ENCODE assay signal across 29 mouse cellular contexts in the genomic region with DNA sequence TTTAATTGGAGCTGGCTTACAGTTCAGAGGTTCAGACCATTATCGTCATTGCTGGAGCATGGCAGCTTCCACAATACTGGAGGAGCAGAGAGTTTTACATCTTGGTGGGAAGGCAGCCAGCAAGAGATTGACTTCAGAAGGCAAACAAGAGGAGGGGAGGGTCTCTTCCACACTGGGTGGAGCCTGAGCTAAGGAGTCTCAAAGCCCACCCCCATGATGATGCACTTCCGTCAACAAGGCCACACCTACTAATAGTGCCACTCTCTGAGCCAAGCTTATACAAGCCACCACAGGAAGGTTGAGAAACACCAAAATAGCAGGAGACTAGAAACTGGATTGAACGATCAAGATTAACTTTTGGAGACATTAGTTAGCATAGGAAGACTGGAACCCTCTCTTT. TPM values are rescaled to one million over a fixed set of nuclear protein-coding genes. Genes with fewer than 3 reads are reported as not detected.
"Had no signal": no experiment of that assay in that cellular context is flagged by ENCODE, and none has a peak within 500 bp of the region (broad histone marks: within the 10 kb centered on the region; RNA-seq: fewer than 3 reads in every experiment).

No protein-coding gene starts in this region.

- H3K4me3 ChIP-seq: left cerebral cortex, adult 2 months; limb, embryonic 13.5 days; liver, embryonic 12.5 days; liver, embryonic 15.5 days; lung, embryonic 15.5 days; megakaryocyte, embryonic 14.5 days; midbrain, embryonic 10.5 days; midbrain, embryonic 13.5 days; neural tube, embryonic 12.5 days had no signal

- H3K27me3 ChIP-seq: limb, embryonic 13.5 days; lung, embryonic 15.5 days; midbrain, embryonic 13.5 days; neural tube, embryonic 12.5 days had no signal

- H3K27ac ChIP-seq: left cerebral cortex, adult 2 months; limb, embryonic 13.5 days; liver, embryonic 12.5 days; liver, embryonic 15.5 days; lung, embryonic 15.5 days; midbrain, embryonic 10.5 days; neural tube, embryonic 12.5 days; stomach, postnatal 0 days had no signal

- DNase-seq: kidney, adult 2 months; kidney, postnatal 10 days; kidney, postnatal 36 days; layer of hippocampus, postnatal 36 days; liver; lung, adult 18-20 months; lung, postnatal 10 days; lung, postnatal 36 days; thymus, postnatal 25 days had no signal

- H3K36me3 ChIP-seq: limb, embryonic 13.5 days; liver, embryonic 12.5 days; liver, embryonic 15.5 days; lung, embryonic 15.5 days; midbrain, embryonic 10.5 days; midbrain, embryonic 13.5 days; neural tube, embryonic 12.5 days had no signal

- H3K4me2 ChIP-seq: limb, embryonic 13.5 days; liver, embryonic 12.5 days; liver, embryonic 15.5 days; lung, embryonic 15.5 days had no signal

- H3K9me3 ChIP-seq: limb, embryonic 13.5 days; liver, embryonic 12.5 days; liver, embryonic 15.5 days; lung, embryonic 15.5 days; megakaryocyte, embryonic 14.5 days; midbrain, embryonic 10.5 days; midbrain, embryonic 13.5 days; neural tube, embryonic 12.5 days had no signal

- H3K4me1 ChIP-seq: liver, embryonic 12.5 days; megakaryocyte, embryonic 14.5 days had no signal

- H3K9ac ChIP-seq: limb, embryonic 13.5 days; liver, embryonic 12.5 days; liver, embryonic 15.5 days; lung, embryonic 15.5 days; midbrain, embryonic 13.5 days; neural tube, embryonic 12.5 days had no signal

- ATAC-seq: liver, embryonic 12.5 days; midbrain, embryonic 13.5 days; midbrain, embryonic 16.5 days had no signal

RNA-seq across cellular contexts. Expression of a gene that starts 52.5 kb away (rescaled TPM):
- total RNA-seq: layer of hippocampus, adult 8-10 months; layer of hippocampus, postnatal 10 days; layer of hippocampus, postnatal 36 days; left cerebral cortex, adult 2 months; left cerebral cortex, postnatal 10 days; left cerebral cortex, postnatal 36 days had no signal
- polyA plus RNA-seq: kidney, adult 2 months; kidney, embryonic 14.5 days; liver, embryonic 12.5 days; liver, embryonic 15.5 days; midbrain, embryonic 10.5 days; midbrain, embryonic 13.5 days; midbrain, embryonic 16.5 days; neural tube, embryonic 12.5 days; small intestine, adult 2 months; spleen, adult 2 months; stomach, embryonic 14.5 days; stomach, postnatal 0 days; thymus, postnatal 0 days had no signal
